10 mouse cellular contexts compared by ENCODE assay signal in genomic region chr1:53986185-53986892, GRCm38 (mm10).
DNase-seq lines count a peak whose midpoint lies in the region; ATAC-seq and TF ChIP-seq lines count a peak whose summit lies in the region.
"Had no signal": no experiment of that assay in that cellular context is flagged by ENCODE, and none has a peak within 500 bp of the region (broad histone marks: within the 10 kb centered on the region; RNA-seq: fewer than 3 reads in every experiment).

No protein-coding gene starts in this region.

- TF ChIP-seq CTCF in layer of hippocampus, adult 2 months (conservative IDR thresholded peaks at IDR 0.05): 0 out of 2 replicates have a peak, but pooled peaks have one; percentile 3

- no peak overlapping the region for H3K4me3 ChIP-seq in layer of hippocampus, adult 2 months
- H3K4me3 ChIP-seq: liver, embryonic 12.5 days; stomach, embryonic 15.5 days had no signal

- peak; percentile 62 for ATAC-seq in frontal cortex, adult (ENCODE audit: low TSS enrichment)
- ATAC-seq: liver, embryonic 12.5 days had no signal

- intact Hi-C loops in heart, postnatal 10 days (cut with DNase I): no loop called here

- DNase-seq in frontal cortex, postnatal 14 days (ENCODE audit: low spot score in 2 of 2): no peak
- no peak for DNase-seq in layer of hippocampus, adult 2 months (ENCODE audit: low spot score in 2 of 2)
- no peak for DNase-seq in layer of hippocampus, adult 9-11 months
- DNase-seq in heart, postnatal 10 days: peak; percentile 32 to 36
- peak; percentile 46 for DNase-seq in lung, postnatal 25 days (ENCODE audit: low spot score)
- DNase-seq in right cerebral cortex, postnatal 36 days (ENCODE audit: low spot score in 2 of 2): no peak
- DNase-seq in T-cell, adult 2 months (ENCODE audit: low spot score): no peak

- peak overlapping the region; percentile 56 for H3K27ac ChIP-seq in layer of hippocampus, adult 2 months
- H3K27ac ChIP-seq: liver, embryonic 12.5 days; stomach, embryonic 15.5 days had no signal

Comparison
In these comparisons a context has a peak if more than half of its experiments do, and no peak if none do; other contexts are left out.
1. DNase-seq: peak in heart, postnatal 10 days (2 of 2) and lung, postnatal 25 days (single experiment); none in frontal cortex, postnatal 14 days (0 of 2), layer of hippocampus, adult 2 months (0 of 2), layer of hippocampus, adult 9-11 months (single experiment), right cerebral cortex, postnatal 36 days (0 of 2) and T-cell, adult 2 months (single experiment).